Mouse (Mus musculus): Measurements from ENCODE around the gene Itfg2. TPM values are rescaled to one million over a fixed set of nuclear protein-coding genes. Genes with fewer than 3 reads are reported as not detected.

Itfg2 gene
- total and polyA plus RNA-seq, 3 experiments: 8.0 to 45.1 (median 17.9) TPM

GRCm38 (mm10) chr6:128445761-128446535 is 21.2 kb upstream of the Itfg2 start:
- in situ Hi-C loops (cut with MboI; ENCODE audit: low pct_ligation_motif_present, low pct_unique_long_range_greater_than_20kb, low sequenced_read_pairs): no loop called here
- TF ChIP-seq ZKSCAN1 (IDR thresholded peaks at IDR 0.05; ENCODE audit: borderline replicate concordance, low read depth, low read length) (no peak), CHD1 (IDR thresholded peaks at IDR 0.05; ENCODE audit: low read depth, low read length) (no peak), POLR2A (IDR thresholded peaks at IDR 0.05; ENCODE audit: low read depth, low read length) (no peak; the same call in 1 of the 2 replicates), EP300 (IDR thresholded peaks at IDR 0.05; ENCODE audit: low read length) (no peak), ETS1 (conservative IDR thresholded peaks at IDR 0.05; ENCODE audit: low read depth, low read length) (no peak), UBTF (IDR thresholded peaks at IDR 0.05; ENCODE audit: low read depth, low read length) (no peak), BHLHE40 (IDR thresholded peaks at IDR 0.05; ENCODE audit: low read depth, low read length) (no peak; the same call in none of the 2 replicates), HCFC1 (IDR thresholded peaks at IDR 0.05; ENCODE audit: low read depth, low read length) (peak; percentile 39), KAT2A (IDR thresholded peaks at IDR 0.05; ENCODE audit: insufficient replicate concordance, low read length) (0 out of 2 replicates have a peak, but pooled peaks have one; percentile 18), PAX5 (IDR thresholded peaks at IDR 0.05; ENCODE audit: low read length) (no peak), NELFE (IDR thresholded peaks at IDR 0.05; ENCODE audit: low read depth, low read length) (peak; percentile 52; the same call in 1 of the 2 replicates), ZMIZ1 (IDR thresholded peaks at IDR 0.05; ENCODE audit: low read depth, low read length) (no peak), GABPA (IDR thresholded peaks at IDR 0.05; ENCODE audit: insufficient replicate concordance, low read depth, low read length) (no peak), RCOR1 (conservative IDR thresholded peaks at IDR 0.05; ENCODE audit: low read depth, low read length) (no peak), MAX (IDR thresholded peaks at IDR 0.05; ENCODE audit: low read length) (peak; percentile 73; the same call in 1 of the 2 replicates), MXI1 (IDR thresholded peaks at IDR 0.05; ENCODE audit: low read depth, low read length) (0 out of 2 replicates have a peak, but pooled peaks have one; percentile 47), TCF12 (IDR thresholded peaks at IDR 0.05; ENCODE audit: low read depth, low read length) (no peak), TBP (conservative IDR thresholded peaks at IDR 0.05; ENCODE audit: low read depth, low read length) (no peak), SIN3A (IDR thresholded peaks at IDR 0.05; ENCODE audit: low read length) (peak; percentile 75), MAFK (IDR thresholded peaks at IDR 0.05; ENCODE audit: insufficient replicate concordance, low read length) (0 out of 2 replicates have a peak, but pooled peaks have one; percentile 6), IRF4 (IDR thresholded peaks at IDR 0.05; ENCODE audit: low read depth, low read length) (peak; percentile 29; the same call in 1 of the 2 replicates), ZNF384 (IDR thresholded peaks at IDR 0.05; ENCODE audit: low read depth, low read length) (no peak), CHD2 (IDR thresholded peaks at IDR 0.05; ENCODE audit: low read length) (no peak), JUND (conservative IDR thresholded peaks at IDR 0.05; ENCODE audit: low read depth, low read length) (no peak), NRF1 (IDR thresholded peaks at IDR 0.05; ENCODE audit: low read depth, low read length) (no peak), RAD21 (IDR thresholded peaks at IDR 0.05; ENCODE audit: low read depth, low read length) (peak; percentile 55), JUN (IDR thresholded peaks at IDR 0.05; ENCODE audit: insufficient read depth, low read depth, low read length) (no peak), POLR2AphosphoS2 (IDR thresholded peaks at IDR 0.05; ENCODE audit: low read depth, low read length) (no peak), USF1 (IDR thresholded peaks at IDR 0.05; ENCODE audit: low read depth, low read length) (peak; percentile 73), CTCF (conservative IDR thresholded peaks at IDR 0.05 in 1 of 2, IDR thresholded peaks at IDR 0.05 in 1 of 2; ENCODE audit: low read depth in 2 of 2, low read length in 2 of 2) (peak; percentile 36 to 89), ELF1 (IDR thresholded peaks at IDR 0.05; ENCODE audit: low read depth, low read length) (peak; percentile 49; the same call in 1 of the 2 replicates), MEF2A (IDR thresholded peaks at IDR 0.05; ENCODE audit: borderline replicate concordance, low read depth, low read length) (no peak), SMC3 (IDR thresholded peaks at IDR 0.05; ENCODE audit: low read depth, low read length) (peak; percentile 68), ZC3H11A (IDR thresholded peaks at IDR 0.05; ENCODE audit: low read depth, low read length) (no peak), MAZ (IDR thresholded peaks at IDR 0.05; ENCODE audit: low read depth, low read length) (no peak), E2F4 (IDR thresholded peaks at IDR 0.05; ENCODE audit: insufficient replicate concordance, low read depth, low read length) (no peak), MYC (IDR thresholded peaks at IDR 0.05; ENCODE audit: low read depth, low read length) (no peak), USF2 (conservative IDR thresholded peaks at IDR 0.05; ENCODE audit: low read depth, low read length) (peak; percentile 76)
- H3K4me2 ChIP-seq (ENCODE audit: insufficient read depth, low read depth, poor library complexity, severe bottlenecking): peak overlapping the region; percentile 48
- no peaks in the 10 kb centered on the region for H3K9me3 ChIP-seq (replicated peaks; ENCODE audit: low read length)
- peak overlapping the region in 1 of 3 experiments; percentile 2 for H3K4me3 ChIP-seq (replicated peaks in 1 of 3; ENCODE audit: low read depth in 2 of 3, low read length in 2 of 3, poor library complexity in 1 of 3)
- H3K9ac ChIP-seq (ENCODE audit: insufficient read depth, low read depth): peak overlapping the region; percentile 40; the same call in 1 of the 2 replicates
- H3K27ac ChIP-seq (ENCODE audit: insufficient read depth, low read depth): no peak overlapping the region
- no peaks in the 10 kb centered on the region for H3K27me3 ChIP-seq (replicated peaks)
- DNase-seq (ENCODE audit: extremely low read depth): no peak
- peaks cover 3 to 4% of the 10 kb centered on the region in 2 experiments; a peak in 2 of 4 replicates for H3K4me1 ChIP-seq (ENCODE audit: control insufficient read depth in 1 of 2, insufficient read depth in 2 of 2)
- H3K79me2 ChIP-seq (replicated peaks; ENCODE audit: control insufficient read depth, extremely low read depth, insufficient read depth, poor library complexity, severe bottlenecking): no peaks in the 10 kb centered on the region
- H3K36me3 ChIP-seq (replicated peaks in 1 of 2; ENCODE audit: control insufficient read depth in 1 of 2, insufficient read depth in 1 of 2, low read length in 1 of 2): peaks cover 0 to 7% of the 10 kb centered on the region in 2 experiments
- dilution Hi-C loops (cut with MboI; ENCODE audit: extremely low pct_ligation_motif_present, extremely low pct_unique_long_range_greater_than_20kb, low sequenced_read_pairs): no loop called here
